Mouse (Mus musculus): Measurements from ENCODE around the gene Syn3.

Syn3 gene

GRCm38 (mm10) chr10:86312976-86313375 lies 185.7 kb downstream of the Syn3 start:
- no peak for DNase-seq (ENCODE audit: low read depth, low spot score)

DNA sequence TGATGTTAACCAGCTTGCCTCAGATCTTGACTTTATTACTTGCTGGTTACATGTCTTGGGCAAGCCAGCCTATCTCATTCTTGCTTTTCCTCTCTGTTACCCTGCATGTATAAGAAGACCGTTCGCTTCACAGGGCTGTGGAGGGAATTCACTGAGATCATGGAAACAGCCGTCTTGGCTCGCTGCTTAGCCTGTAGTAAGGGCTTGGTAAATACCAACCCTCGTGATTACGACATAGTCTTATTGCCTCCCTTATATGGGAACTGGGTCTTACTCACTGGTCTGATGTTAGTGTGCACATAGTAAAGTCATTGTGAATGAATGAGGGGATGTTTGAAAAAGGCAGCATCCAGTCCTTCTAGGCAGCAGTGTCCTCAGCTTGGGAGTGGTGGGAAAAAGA lies 188.2 kb downstream of the Syn3 start:
- DNase-seq (ENCODE audit: low read depth, low spot score): no peak

DNA sequence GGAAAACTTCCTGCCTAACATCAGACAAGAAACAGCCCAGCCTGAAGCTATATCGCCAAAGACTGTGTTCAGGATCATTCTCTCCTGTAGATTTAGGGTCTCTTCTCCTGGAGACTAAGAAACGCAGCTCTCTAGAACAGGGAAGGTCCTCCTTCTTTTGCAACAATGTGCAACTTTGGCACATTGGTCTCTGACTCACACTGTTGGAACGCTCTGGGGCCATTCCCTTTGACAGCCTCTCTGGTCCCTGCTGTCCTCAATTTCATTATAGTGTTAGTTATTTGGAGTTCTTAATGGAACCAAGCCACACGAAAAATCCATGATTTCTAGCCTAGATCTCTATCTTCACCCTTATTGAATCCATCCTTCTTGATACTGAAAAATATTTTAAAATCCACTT lies 191.5 kb downstream of the Syn3 start:
- DNase-seq (ENCODE audit: low read depth, low spot score): no peak

- DNase-seq (ENCODE audit: low read depth, low spot score): no peak
Measured at GRCm38 (mm10) chr10:86304583-86304982, 194.1 kb downstream of the Syn3 start.

- no peak for DNase-seq (ENCODE audit: low read depth, low spot score)
Measured at GRCm38 (mm10) chr10:86303495-86303876, 195.2 kb downstream of the Syn3 start.

- DNase-seq (ENCODE audit: low read depth, low spot score): peak; percentile 21
Measured at GRCm38 (mm10) chr10:86302761-86303494, 195.8 kb downstream of the Syn3 start.

DNA sequence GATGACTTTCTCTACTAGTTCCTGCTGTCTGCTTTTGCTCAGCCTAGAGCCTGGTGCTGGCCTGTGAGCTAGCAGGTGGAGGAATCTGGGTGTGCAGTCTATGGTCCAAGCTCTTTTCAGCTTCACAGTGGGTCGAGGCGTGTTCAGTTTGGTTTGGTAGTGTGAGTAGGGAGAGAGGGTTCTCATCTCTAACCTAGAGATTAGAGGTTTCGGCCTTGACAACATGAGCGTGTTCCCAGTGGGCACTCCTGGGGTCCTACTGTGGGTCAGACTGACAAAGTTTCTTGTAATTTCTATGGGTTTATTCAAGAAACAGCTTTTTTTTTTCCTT lies 196.4 kb downstream of the Syn3 start:
- no peak for DNase-seq (ENCODE audit: low read depth, low spot score)

- no peak for DNase-seq (ENCODE audit: low read depth, low spot score)
Measured at GRCm38 (mm10) chr10:86301593-86302317, 196.9 kb downstream of the Syn3 start.

GRCm38 (mm10) chr10:86301117-86301490 lies 197.6 kb downstream of the Syn3 start:
- DNase-seq (ENCODE audit: low read depth, low spot score): no peak

DNA sequence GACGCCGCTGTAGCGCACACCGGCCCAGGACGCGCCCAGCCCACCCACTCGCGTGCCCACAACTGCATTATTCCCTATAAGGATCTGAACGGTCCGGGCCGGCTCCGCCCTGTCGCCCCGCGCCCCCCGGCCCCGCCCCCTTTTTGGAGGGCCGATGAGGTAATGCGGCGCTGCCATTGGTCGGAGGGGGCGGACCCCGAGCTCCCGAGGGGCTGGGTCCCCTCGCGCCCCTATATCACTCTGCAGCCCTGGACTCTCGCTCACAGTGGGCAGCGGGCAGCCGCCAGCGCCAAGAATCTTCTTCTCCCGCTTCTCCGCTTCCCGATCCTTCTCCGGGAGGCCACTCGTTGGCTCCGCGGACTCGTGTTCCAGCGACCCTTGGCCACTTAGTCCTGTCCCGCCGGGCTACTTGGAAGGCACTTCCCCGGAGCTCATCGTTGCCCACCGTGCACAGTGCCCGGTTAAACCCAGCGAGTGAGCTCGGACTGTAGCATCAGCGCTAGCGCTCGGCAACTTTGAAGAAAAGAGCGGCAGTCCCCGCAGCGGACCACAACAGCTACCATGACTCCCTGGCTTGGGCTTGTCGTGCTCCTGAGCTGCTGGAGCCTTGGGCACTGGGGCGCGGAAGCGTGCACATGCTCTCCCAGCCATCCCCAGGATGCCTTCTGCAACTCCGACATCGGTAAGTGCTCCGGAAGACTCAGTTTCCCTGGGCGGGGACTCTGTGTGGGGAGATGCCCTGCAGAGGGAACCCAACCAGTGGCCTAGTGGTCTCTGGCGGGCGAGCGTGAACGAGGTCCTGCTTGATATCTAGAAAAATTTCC lies 198.2 kb downstream of the Syn3 start, which contains the start of gene Timp3:
Timp3 (plus strand) TSS at position 80 of the 824 bp plus-strand sequence.
- peak; percentile 20 for DNase-seq (ENCODE audit: low read depth, low spot score)

DNA sequence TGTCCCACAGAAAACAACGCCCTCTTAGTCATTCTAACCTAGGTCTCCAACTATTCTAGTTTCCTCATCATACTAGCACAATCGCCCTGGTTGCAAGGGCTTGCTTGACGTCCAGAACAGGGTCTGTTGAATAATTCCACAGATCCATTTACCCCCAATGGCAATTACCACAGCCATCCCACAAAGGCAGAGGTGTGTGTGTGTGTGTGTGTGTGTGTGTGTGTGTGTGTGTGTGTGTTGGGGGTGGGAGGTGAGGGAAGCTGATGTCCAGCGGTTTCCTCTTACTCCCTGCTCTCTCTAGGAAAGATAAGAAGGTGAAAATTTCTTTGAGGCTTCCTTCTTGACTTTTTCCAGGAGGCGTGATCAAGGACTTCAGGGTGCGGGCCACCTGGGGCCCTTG lies 198.9 kb downstream of the Syn3 start:
- no peak for DNase-seq (ENCODE audit: low read depth, low spot score)

DNA sequence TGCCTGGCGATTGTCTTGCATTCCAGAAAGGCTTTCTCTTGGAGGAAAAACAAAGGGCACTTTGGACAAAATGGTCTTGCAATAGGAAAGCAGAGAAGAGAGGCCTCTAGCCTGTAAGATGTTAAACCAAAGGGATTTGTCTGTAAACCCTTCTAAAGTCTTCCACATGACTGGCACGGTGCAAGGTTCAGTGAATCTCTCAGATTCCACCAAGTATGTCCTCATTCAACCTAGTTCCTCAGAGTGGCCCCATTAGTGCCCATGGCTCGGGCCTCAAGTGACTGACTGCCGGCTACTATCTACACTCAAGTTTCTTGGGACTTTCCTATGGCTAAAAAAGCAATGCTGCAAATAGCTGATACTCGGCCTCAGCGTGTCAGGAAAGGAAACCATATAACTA lies 200.4 kb downstream of the Syn3 start:
- DNase-seq (ENCODE audit: low read depth, low spot score): no peak

DNA sequence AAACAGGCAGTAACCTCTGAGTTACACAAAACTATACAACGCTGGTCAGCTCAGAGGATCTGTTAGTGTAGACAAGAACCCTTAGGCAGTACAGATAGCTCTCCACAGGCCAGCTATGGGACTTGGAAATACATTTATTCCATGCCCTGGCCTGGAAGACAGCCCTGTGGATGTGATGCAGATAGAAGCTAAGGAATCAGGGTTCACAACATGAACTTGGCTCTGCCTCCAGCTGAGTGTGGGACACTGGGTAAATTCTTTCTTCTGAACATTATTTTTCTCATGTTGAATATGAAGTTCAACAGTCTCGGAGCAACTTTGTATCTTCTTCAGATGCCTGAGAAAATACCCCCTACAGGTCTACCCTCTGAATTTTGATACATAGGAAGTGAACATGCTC lies 201.4 kb downstream of the Syn3 start:
- no peak for DNase-seq (ENCODE audit: low read depth, low spot score)

- peak; percentile 41 for DNase-seq (ENCODE audit: low read depth, low spot score)
Measured at GRCm38 (mm10) chr10:86296111-86296510, 202.6 kb downstream of the Syn3 start.

DNA sequence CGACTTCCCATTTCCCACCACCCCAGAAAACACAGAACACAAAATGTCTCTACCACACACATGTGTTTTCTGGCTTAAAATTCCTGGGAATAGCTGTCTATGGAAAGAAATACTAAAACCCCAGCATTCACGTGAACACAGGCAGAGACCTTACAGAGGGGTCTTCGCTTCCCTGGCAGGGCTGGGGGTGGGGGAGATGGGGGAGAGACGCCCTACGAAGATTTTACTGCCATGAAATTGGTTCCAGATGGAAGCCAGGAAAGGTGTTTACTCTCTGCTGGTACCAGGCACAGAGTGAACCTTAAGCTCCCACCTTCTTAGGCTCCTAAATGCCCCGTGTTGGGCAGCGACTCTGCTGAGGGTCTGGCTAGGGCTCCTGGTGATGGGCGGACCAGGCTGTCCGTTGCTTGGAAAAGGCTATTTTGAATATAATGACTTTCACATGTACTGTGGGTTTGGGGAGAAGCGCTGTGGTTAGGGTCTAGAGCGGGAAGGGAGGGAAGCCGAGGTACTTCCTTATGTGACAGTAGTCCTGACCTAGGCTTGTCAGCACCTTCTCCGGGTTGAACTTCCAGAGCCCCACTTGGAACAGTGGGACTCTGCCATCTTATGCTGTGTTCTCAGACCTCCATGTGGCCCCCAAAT lies 203.1 kb downstream of the Syn3 start:
- DNase-seq (ENCODE audit: low read depth, low spot score): no peak

DNA sequence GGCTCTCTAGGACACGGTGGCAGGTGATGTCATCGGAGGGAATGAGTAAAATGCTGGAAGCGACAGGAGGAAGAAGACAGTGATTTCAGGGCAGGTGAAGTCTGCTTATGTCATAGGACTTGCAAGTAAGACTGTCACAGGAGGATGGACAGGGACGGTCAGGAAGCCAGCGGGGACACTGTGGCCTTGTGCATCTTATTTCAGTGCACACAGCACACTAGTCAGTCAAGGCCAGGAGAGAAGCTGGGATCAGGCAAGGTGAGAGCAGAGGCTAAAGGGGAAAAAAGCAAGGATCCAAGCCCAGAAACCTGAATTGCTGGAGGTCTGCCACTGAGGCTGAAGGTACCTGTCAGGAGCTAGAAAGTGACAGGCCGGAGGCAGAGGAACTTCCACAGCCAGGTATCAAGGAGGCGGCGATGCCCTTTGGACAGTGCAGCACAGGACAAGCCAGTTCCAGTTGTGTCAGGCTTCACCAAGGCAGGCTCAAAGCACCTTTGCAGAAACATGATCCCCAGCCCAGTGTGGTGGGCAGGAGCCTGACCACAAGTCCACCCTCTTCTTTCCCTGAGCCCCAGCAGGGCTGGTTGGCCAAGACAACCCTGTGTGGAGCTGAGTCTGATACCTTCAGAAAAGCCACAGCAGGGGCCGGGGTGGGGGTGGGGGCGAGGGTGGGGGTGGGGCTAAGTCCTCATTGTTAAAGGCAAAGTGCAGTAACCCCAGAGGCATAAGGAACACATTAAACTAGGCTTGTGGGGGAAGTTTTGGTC lies 203.9 kb downstream of the Syn3 start:
- no peak for DNase-seq (ENCODE audit: low read depth, low spot score)

DNA sequence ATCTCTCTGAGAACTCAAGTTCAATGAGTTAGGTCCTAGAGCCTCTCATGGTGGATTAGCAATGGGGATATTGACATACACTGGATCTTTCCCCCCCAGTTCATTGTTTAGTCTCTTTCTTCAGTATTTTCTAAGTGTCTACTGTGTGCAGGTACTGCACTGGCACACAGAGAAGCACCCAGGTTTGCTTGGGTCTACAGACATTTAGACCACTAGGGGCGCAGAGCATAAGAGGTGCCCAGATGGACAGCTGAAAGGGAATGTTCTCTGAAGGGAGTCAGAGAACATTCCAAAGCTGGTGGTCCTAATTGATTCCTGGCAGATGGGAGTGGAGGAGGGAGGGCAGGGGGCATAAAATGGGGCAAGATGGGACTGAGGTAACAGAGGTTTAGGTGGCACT lies 204.8 kb downstream of the Syn3 start:
- DNase-seq (ENCODE audit: low read depth, low spot score): no peak

- DNase-seq (ENCODE audit: low read depth, low spot score): no peak
Measured at GRCm38 (mm10) chr10:86290109-86290771, 208.5 kb downstream of the Syn3 start.

DNA sequence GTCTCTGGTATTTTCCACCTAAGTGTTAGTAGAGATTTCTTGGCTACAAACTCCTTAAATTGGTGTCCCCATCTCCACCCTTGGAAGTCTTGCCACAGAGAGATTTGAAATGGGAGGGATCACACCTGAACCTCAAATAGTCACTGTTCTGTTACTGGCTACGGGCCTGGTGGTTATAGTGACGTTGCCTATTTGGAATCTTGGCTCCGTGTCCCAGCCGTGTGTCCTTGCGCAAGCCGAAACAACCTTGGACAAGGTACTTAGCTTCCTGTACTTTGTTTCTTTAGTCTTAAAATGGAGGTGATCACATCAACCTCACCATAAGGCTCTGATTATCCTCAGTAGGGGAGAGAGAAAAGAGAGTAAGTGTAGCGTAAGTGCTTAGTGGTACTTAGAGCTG lies 212.2 kb downstream of the Syn3 start:
- DNase-seq (ENCODE audit: low read depth, low spot score): no peak

GRCm38 (mm10) chr10:86281238-86281637 lies 217.5 kb downstream of the Syn3 start:
- no peak for DNase-seq (ENCODE audit: low read depth, low spot score)

Measured in retina, postnatal 7 days (tissue).